Mouse (Mus musculus) lung, postnatal 10 days (tissue): Measurements from ENCODE around the gene Inpp5f.
"Not testable (repeated sequence)": the region's sequence is repeated elsewhere in the genome, so short reads cannot be mapped to it uniquely, and the experiment has no call there.

Experiments
- DNase-seq: peaks from one replicate; pipeline ENCODE4 v3.0.0; 2021

Inpp5f gene

DNA sequence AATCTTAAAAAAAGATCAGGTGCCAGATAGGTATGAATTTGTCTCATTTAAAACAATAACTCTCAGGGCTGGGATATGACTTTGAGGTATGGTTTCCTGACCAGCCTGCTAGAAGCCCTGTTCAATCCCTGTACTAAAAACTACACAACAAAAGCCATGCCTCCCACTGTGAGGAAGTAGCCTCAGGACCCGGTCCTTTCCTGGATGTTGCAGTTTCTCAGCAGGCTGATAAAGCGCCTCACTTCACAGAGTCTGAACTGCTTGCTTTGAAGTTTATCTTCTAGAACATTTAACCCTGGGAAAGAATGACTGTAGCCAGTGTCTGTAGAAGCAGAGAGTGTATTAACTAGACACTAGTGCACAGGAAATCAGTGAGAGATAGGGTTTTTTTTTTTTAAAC, 57.7 kb downstream of the Inpp5f start:
- no peak for DNase-seq

DNA sequence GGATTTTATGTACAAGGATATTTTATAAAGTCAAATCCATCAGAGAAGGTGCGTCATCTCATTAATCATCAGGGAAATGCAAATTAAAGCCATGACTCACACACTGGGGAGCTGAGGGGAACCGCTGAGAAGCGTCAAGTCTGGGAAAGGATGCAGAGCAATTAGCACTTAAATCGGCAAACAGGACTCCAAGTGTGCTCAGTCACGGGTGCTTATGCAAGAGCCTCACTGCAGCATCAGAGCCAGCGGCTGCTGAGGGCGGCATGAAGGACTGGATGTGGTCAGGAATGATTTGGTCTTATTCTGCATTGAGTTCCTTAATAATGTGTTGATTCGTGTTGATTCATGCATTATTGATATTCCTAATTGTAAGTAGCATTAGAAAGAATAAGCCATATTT, 60.8 kb downstream of the Inpp5f start:
- DNase-seq = no peak

- DNase-seq = no peak
These were observed 61.4 kb downstream of the Inpp5f start for GRCm38 (mm10) chr7:128672408-128673010.

GRCm38 (mm10) chr7:128678546-128678945, 67.4 kb downstream of the Inpp5f start:
- no peak for DNase-seq

DNA sequence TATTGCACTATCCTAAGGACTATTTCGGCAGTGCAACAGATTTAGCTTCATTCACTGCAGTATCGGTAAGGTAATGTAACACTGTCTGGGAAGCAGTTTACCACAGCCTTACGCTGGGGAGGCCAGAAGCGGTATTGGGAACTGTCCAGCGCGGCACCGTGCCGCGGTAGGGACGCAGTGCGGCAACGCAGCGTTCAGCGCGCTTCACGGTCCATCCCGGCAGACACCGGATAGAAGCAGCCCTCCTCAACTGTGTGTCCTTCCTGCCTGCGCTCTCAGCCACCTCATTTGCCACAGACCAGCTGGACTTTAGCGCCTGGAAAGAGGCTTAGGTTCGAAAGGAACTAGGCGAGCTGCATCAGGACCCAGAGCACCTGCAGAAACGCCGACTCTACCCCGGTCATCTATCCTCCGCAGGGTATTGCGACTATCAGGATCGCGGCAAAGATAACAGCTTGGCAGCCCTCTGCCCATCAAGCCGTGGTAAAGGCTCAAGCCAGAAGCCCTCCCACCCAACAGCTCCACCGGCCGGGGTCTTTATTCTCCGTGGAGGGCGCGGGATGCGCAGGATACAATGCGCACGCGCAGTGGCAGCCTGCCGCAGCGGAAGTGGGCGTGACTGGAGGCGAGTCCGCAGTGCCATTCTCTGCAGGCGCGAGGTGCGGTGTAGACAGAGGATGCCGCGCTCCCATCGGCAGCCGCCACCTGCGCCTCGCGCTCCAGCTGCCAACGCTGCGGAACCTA, 76.9 kb downstream of the Inpp5f start:
- DNase-seq = peak; percentile 71

- no peak for DNase-seq
These were observed 78.2 kb downstream of the Inpp5f start for GRCm38 (mm10) chr7:128689347-128689746.

GRCm38 (mm10) chr7:128690070-128690469, 78.9 kb downstream of the Inpp5f start:
- DNase-seq = peak; percentile 91

DNA sequence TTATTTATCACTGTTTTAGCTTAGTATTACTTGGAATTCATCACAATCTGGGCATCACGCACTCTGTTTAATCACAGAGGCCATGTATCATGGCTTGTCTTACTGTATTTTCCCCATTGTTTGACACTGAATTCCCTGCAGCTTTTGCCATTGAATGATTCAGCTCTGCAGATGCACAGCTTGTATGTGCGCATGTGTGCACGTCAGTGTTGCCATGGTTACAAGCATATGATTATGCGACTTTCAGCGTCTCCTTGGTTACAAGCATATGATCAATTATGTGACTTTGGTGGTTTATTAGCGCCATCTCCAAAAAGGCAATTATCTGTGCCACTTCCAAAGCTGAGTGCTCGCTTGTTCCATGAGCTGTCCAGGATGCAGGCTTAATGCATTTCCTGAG, 79.7 kb downstream of the Inpp5f start:
- DNase-seq = no peak

DNA sequence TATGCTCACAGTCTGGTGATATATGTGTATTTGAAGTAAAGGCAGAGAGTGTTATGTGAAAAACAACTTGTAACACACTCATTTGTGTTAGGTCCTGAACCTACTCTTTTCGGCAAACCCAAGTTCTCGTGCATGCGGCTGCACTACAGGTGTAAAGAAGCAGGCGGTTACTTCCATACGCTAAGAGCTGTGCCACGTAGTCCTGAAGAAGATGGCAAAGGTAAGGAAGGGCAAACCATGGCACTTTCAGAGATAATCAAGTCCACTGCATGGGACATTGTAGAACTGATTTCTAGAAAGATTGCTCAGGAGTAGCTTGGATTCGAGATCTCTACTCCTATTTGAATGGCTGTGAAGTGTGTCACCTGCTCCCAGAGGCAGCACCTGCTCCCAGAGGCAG, 81.0 kb downstream of the Inpp5f start:
- no peak for DNase-seq

- no peak for DNase-seq
These were observed 83.7 kb downstream of the Inpp5f start for GRCm38 (mm10) chr7:128694848-128695247.

DNA sequence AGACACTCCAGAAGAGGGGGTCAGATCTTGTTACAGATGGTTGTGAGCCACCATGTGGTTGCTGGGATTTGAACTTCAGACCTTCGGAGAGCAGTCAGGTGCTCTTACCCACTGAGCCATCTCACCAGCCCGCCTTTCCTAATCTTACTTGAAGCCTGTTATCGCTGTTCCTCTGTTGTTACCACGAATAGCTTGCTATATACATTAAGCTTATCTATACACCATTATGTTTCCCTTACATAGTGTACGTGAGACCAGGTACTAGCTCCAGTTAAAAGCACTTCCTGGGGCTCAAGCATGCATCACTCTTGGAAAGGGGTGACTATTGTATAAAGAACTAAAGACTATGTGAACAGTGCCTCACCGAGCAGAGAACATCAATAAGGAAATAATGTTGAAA, 88.8 kb downstream of the Inpp5f start:
- not testable (repeated sequence) for DNase-seq

DNA sequence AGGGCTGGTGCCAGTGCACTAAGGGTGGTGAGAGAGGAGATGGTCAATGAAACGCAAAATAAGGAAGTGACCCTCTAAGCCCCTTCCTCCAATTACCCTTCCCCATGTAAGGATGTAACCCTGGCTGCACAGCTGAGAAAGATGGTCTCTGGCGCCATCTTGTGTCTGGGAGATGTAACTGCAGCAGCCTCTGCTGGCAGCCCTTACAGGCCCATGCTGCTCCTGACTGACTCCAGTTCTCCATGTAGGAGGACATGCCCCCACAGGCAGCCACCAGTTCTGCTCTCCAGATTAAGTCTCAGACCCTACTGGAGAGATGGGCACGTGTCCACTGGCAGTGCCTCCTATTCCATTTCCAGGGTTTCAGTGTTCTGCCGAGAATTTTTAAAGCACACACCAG, 94.6 kb downstream of the Inpp5f start:
- peak; percentile 76 for DNase-seq

- peak; percentile 31 for DNase-seq
These were observed 106.9 kb downstream of the Inpp5f start for GRCm38 (mm10) chr7:128717991-128718390.

DNA sequence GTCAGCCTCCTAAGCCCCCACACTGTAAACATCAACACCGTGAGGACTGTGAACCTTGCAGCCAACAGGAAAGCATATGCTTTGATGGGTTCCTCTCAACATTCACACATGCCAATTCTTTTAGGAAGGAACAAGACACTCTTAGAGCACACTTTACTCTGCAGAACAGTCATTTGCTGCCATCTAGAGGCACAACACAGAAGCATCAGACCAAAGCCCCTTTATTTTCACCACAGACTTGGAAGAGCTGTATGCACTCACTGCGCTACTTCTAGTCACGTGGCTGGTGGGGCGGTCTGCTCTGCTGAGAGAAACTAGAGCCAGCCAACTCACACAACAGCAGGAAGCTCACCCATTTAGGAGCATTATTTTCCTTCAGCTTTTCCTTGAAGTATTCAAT, 113.6 kb downstream of the Inpp5f start:
- peak; percentile 93 for DNase-seq

DNA sequence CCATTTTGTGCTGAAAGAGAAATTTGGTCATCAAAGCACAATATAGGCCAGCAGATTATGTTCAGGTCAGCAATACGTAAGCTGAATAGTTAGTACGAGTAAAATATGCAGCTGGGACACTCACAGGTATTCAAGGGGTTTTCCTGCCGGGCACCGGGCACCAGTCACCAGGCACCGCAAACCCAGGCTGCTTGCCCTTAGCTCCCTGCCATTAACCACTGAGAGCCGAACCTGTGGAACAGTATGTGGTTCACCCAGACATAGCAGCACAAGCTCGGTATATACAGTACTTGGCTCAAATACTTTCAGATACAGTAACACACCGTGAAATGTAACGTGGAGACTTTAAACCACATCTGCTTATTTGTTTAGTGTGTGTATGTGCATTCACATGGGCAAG, 114.1 kb downstream of the Inpp5f start:
- no peak for DNase-seq

GRCm38 (mm10) chr7:128726999-128727398, 115.9 kb downstream of the Inpp5f start:
- DNase-seq = no peak

GRCm38 (mm10) chr7:128727701-128728100, 116.6 kb downstream of the Inpp5f start:
- no peak for DNase-seq

GRCm38 (mm10) chr7:128728738-128729137, 117.6 kb downstream of the Inpp5f start:
- no peak for DNase-seq

DNA sequence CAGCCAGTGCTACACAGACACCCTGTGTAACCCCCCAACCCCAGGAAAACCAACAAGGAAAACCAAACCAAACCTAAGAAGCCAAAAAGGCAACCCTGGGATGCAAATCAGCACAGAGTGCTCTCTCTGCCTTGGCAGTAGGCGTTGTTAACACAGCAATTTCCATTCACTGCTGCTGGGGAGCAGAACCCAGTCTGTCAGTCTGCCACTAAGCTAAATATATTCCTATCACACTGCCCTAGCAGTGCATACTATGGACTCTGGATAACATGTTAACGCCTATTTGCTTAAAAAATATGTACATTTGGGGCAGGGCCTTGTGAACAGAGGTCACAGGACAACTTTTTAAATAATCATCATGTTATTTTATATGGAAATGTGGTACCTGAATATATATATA, 120.5 kb downstream of the Inpp5f start:
- DNase-seq = no peak

DNA sequence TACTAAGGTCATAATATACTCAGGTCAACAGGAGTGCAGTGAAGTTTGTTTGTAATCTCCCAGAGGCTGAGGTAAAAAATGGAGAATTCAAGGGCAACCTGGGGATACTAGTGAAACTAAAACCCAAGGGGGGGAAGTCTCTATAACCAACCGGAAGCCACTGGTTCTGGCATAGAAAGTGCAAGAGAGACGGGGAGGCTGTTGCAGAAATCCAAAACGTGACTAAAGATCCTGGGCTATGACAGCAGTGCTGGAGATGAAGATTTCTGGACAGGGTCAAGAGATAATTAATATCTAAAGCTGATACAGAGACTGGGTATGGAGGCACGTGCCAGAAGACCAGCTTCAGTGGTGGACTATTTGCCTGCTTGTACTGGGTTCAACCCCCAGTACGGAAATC, 126.9 kb downstream of the Inpp5f start:
- no peak for DNase-seq

GRCm38 (mm10) chr7:128739116-128739461, 128.0 kb downstream of the Inpp5f start:
- DNase-seq = no peak

DNA sequence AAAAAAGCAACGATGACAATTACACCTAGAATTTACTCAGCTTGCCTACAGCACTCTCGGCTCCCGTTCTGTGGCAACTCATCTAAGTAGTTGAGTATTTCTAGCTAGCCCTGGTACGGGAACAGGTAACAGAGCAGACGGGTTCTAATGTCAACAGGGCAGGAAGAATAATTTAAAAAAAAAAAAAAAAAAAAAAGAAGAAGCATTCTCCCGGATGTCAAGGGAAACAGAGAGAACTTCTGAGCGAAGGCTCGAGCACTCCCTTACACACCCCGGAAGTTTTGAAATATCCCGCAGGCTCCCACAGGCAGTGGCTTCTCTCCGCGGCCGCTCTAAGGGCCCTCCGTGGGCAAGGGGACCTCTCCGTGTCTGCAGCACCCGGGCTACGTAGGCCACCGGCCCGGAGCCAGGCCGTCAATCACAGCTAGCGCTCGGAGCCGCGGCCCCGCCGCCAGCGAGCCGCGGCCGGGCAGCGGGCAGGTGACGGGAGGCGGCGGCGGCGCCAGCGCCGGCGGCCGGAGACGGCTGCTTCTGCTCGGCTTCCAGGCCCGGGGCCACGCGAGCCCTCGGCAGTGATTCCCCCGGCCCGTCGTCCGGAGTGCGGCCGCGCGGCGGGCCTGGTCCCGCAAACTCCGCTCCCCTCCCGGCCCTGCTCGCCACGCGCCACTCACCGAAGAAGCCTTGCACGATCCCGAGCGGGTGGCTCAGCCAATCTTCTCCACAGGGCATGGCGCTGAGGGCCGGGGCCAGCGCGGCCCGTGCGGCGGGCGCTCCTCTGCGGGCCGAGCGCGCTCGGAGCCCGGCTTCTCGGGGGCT, 128.5 kb downstream of the Inpp5f start:
- peak; percentile 65 for DNase-seq

- DNase-seq = peak; percentile 99
These were observed 129.2 kb downstream of the Inpp5f start, which contains the start of gene Mcmbp for GRCm38 (mm10) chr7:128740334-128740733. Mcmbp (minus strand) TSS chr7:128740495.

- DNase-seq = no peak
These were observed 132.8 kb downstream of the Inpp5f start for GRCm38 (mm10) chr7:128743898-128744297.
